8 mouse cellular contexts compared by ENCODE assay signal in genomic region chr8:69821971-69822385, GRCm38 (mm10). TPM values are rescaled to one million over a fixed set of nuclear protein-coding genes. Genes with fewer than 3 reads are reported as not detected.
DNase-seq lines count a peak whose midpoint lies in the region; ATAC-seq and TF ChIP-seq lines count a peak whose summit lies in the region.

No protein-coding gene starts in this region.

- H3K4me1 ChIP-seq in hindbrain, embryonic 14.5 days (replicated peaks; ENCODE audit: control insufficient read depth, insufficient read depth, low read length), result peaks cover 30% of the 10 kb centered on the region
- H3K4me1 ChIP-seq in liver, adult 2 months (ENCODE audit: control insufficient read depth, insufficient read depth, low read length), result peaks cover 6% of the 10 kb centered on the region; the same call in 1 of the 2 replicates
- peaks cover 26% of the 10 kb centered on the region for H3K4me1 ChIP-seq in neural tube, embryonic 14.5 days (ENCODE audit: control insufficient read depth, insufficient read depth, low read length)

- H3K4me2 ChIP-seq in hindbrain, embryonic 14.5 days (replicated peaks), result peak overlapping the region; percentile 70
- peak overlapping the region; percentile 79 for H3K4me2 ChIP-seq in neural tube, embryonic 14.5 days (ENCODE audit: low read depth, low read length)

- H3K9me3 ChIP-seq in hindbrain, embryonic 14.5 days (ENCODE audit: control insufficient read depth, low read length), result no peaks in the 10 kb centered on the region
- no peaks in the 10 kb centered on the region for H3K9me3 ChIP-seq in neural tube, embryonic 14.5 days (ENCODE audit: control insufficient read depth, low read length)

- no peak for TF ChIP-seq CTCF in liver, adult 2 months (IDR thresholded peaks at IDR 0.05; ENCODE audit: low read depth, low read length)

- peak overlapping the region; percentile 78 for H3K9ac ChIP-seq in hindbrain, embryonic 14.5 days
- peak overlapping the region; percentile 80 for H3K9ac ChIP-seq in liver, adult 2 months (ENCODE audit: low read depth, low read length)
- H3K9ac ChIP-seq in neural tube, embryonic 14.5 days (replicated peaks; ENCODE audit: low read depth, low read length), result peak overlapping the region; percentile 51

- no peak for TF ChIP-seq POLR2A in liver, adult 2 months (IDR thresholded peaks at IDR 0.05; ENCODE audit: extremely low read depth, insufficient read depth, low read length)

- peak; percentile 39 for ATAC-seq in hindbrain, embryonic 14.5 days (ENCODE audit: low FRiP score)
- ATAC-seq in neural tube, embryonic 14.5 days (ENCODE audit: low read depth), result peak; percentile 65

- H3K36me3 ChIP-seq in hindbrain, embryonic 14.5 days (replicated peaks; ENCODE audit: control insufficient read depth, insufficient read depth), result peaks cover 45% of the 10 kb centered on the region
- no peaks in the 10 kb centered on the region for H3K36me3 ChIP-seq in liver, adult 2 months (ENCODE audit: control insufficient read depth, insufficient read depth, low read length)
- peaks cover 15% of the 10 kb centered on the region for H3K36me3 ChIP-seq in neural tube, embryonic 14.5 days (ENCODE audit: control insufficient read depth, insufficient read depth, low read length)

- peak overlapping the region; percentile 74 for H3K27ac ChIP-seq in hindbrain, embryonic 14.5 days
- H3K27ac ChIP-seq in liver, adult 2 months (replicated peaks; ENCODE audit: insufficient read depth, low read depth, low read length), result no peak overlapping the region
- no peak overlapping the region for H3K27ac ChIP-seq in neural tube, embryonic 14.5 days (ENCODE audit: low read depth, low read length)

- H3K27me3 ChIP-seq in hindbrain, embryonic 14.5 days (ENCODE audit: control insufficient read depth, insufficient read depth, low read length), result no peaks in the 10 kb centered on the region
- H3K27me3 ChIP-seq in liver, adult 2 months (ENCODE audit: control insufficient read depth, insufficient read depth, low read length), result no peaks in the 10 kb centered on the region
- H3K27me3 ChIP-seq in neural tube, embryonic 14.5 days (ENCODE audit: control insufficient read depth, insufficient read depth, low read length), result no peaks in the 10 kb centered on the region

- WGBS in hindbrain, embryonic 14.5 days, result 1% methylated on average over 11 of the region's 22 CpGs
- 4% methylated on average over 17 of the region's 22 CpGs for WGBS in liver, adult 2 months
- 2% methylated on average over 16 of the region's 22 CpGs for WGBS in neural tube, embryonic 14.5 days

- H3K79me2 ChIP-seq in liver, adult 2 months (ENCODE audit: control insufficient read depth, insufficient read depth, low read length), result no peaks in the 10 kb centered on the region

- DNase-seq in adrenal gland, adult 2 months, result peak; percentile 70
- DNase-seq in adrenal gland, adult 8-10 months, result no peak
- DNase-seq in 3T3-L1 (ENCODE audit: low read depth, low spot score), result peak; percentile 64
- peak; percentile 80 for DNase-seq in embryo, embryonic 10.5 days (ENCODE audit: low spot score)
- peak; percentile 60 for DNase-seq in hindbrain, embryonic 14.5 days (ENCODE audit: low spot score)
- no peak for DNase-seq in liver, adult 2 months (ENCODE audit: extremely low read depth, low read depth, low spot score)
- DNase-seq in frontal cortex, postnatal 10 days (ENCODE audit: low spot score in 2 of 2), result no peak

- H3K4me3 ChIP-seq in hindbrain, embryonic 14.5 days (replicated peaks; ENCODE audit: low read length), result peak overlapping the region; percentile 58
- H3K4me3 ChIP-seq in liver, adult 2 months (ENCODE audit: insufficient read depth, low read depth, low read length), result peak overlapping the region; percentile 82
- peak overlapping the region; percentile 62 for H3K4me3 ChIP-seq in neural tube, embryonic 14.5 days (ENCODE audit: low read depth, low read length)

RNA-seq across cellular contexts. Expression of gene Lpar2, which starts 0.3 kb away (rescaled TPM):
- 1 to 10 TPM; 1.2 to 2.9 TPM for total RNA-seq in adrenal gland, adult 2 months (2021)
- polyA plus RNA-seq in adrenal gland, adult 2 months (2012; rRNA removed), result 2.0 and 2.5 TPM in 2 replicates
- total RNA-seq in adrenal gland, adult 8-10 months (2022), result 1 to 10 TPM; 2.4 to 4.8 (median 3.6) TPM
- polyA plus RNA-seq in hindbrain, embryonic 14.5 days (2014; fragmentation: Nextera tagmentation; extraction: Ambion mirVana), result 0.99 and 1.6 TPM in 2 replicates
- 0.18 and 0.40 TPM in 2 replicates for total RNA-seq in liver, adult 2 months (2014; rRNA removed)
- 0.21 and 0.77 TPM in 2 replicates for polyA plus RNA-seq in liver, adult 2 months (2012; rRNA removed)
- 0.84 and 1.3 TPM in 2 replicates for polyA plus RNA-seq in neural tube, embryonic 14.5 days (2014; fragmentation: Nextera tagmentation; extraction: Ambion mirVana)

RNA-seq across cellular contexts. Expression of gene Pbx4, which starts 10.3 kb away (rescaled TPM):
- total RNA-seq in adrenal gland, adult 2 months (2021), result under 1 TPM; 0.38 to 0.69 TPM
- polyA plus RNA-seq in adrenal gland, adult 2 months (2012; rRNA removed), result 5.5 and 5.8 TPM in 2 replicates
- 1 to 10 TPM; 1.7 to 3.7 (median 2.7) TPM for total RNA-seq in adrenal gland, adult 8-10 months (2022)
- 52.9 and 59.7 TPM in 2 replicates for polyA plus RNA-seq in hindbrain, embryonic 14.5 days (2014; fragmentation: Nextera tagmentation; extraction: Ambion mirVana)
- total RNA-seq in liver, adult 2 months (2014; rRNA removed), result 0.20 and 0.46 TPM in 2 replicates
- polyA plus RNA-seq in liver, adult 2 months (2012; rRNA removed), result 0.65 and 1.7 TPM in 2 replicates
- polyA plus RNA-seq in neural tube, embryonic 14.5 days (2014; fragmentation: Nextera tagmentation; extraction: Ambion mirVana), result 61.0 and 74.5 TPM in 2 replicates

RNA-seq across cellular contexts. Expression of gene Gmip, which starts 13.5 kb away (rescaled TPM):
- total RNA-seq in adrenal gland, adult 2 months (2021), result 10 to 100 TPM; 13.5 to 13.6 TPM
- polyA plus RNA-seq in adrenal gland, adult 2 months (2012; rRNA removed), result 30.3 and 36.6 TPM in 2 replicates
- 10 to 100 TPM; 14.3 to 23.7 (median 18.9) TPM for total RNA-seq in adrenal gland, adult 8-10 months (2022)
- 22.1 and 27.7 TPM in 2 replicates for polyA plus RNA-seq in hindbrain, embryonic 14.5 days (2014; fragmentation: Nextera tagmentation; extraction: Ambion mirVana)
- total RNA-seq in liver, adult 2 months (2014; rRNA removed), result 2.2 and 4.2 TPM in 2 replicates
- 6.5 and 12.6 TPM in 2 replicates for polyA plus RNA-seq in liver, adult 2 months (2012; rRNA removed)
- 27.5 and 31.3 TPM in 2 replicates for polyA plus RNA-seq in neural tube, embryonic 14.5 days (2014; fragmentation: Nextera tagmentation; extraction: Ambion mirVana)

RNA-seq across cellular contexts. Expression of gene Zfp866, which starts 31.0 kb away (rescaled TPM):
- total RNA-seq in adrenal gland, adult 2 months (2021), result 10 to 100 TPM; 19.5 to 21.4 TPM
- 3.4 and 3.5 TPM in 2 replicates for polyA plus RNA-seq in adrenal gland, adult 2 months (2012; rRNA removed)
- total RNA-seq in adrenal gland, adult 8-10 months (2022), result 10 to 100 TPM; 22.8 to 34.3 (median 28.7) TPM
- 40.3 and 40.5 TPM in 2 replicates for polyA plus RNA-seq in hindbrain, embryonic 14.5 days (2014; fragmentation: Nextera tagmentation; extraction: Ambion mirVana)
- total RNA-seq in liver, adult 2 months (2014; rRNA removed), result 13.1 and 13.2 TPM in 2 replicates
- polyA plus RNA-seq in liver, adult 2 months (2012; rRNA removed), result 3.3 and 4.6 TPM in 2 replicates
- polyA plus RNA-seq in neural tube, embryonic 14.5 days (2014; fragmentation: Nextera tagmentation; extraction: Ambion mirVana), result 47.1 and 47.7 TPM in 2 replicates

RNA-seq across cellular contexts. Expression of gene Atp13a1, which starts 31.0 kb away (rescaled TPM):
- 10 to 100 TPM; 40.8 to 43.4 TPM for total RNA-seq in adrenal gland, adult 2 months (2021)
- polyA plus RNA-seq in adrenal gland, adult 2 months (2012; rRNA removed), result 93.0 and 110 TPM in 2 replicates
- total RNA-seq in adrenal gland, adult 8-10 months (2022), result 10 to 100 TPM; 38.4 to 44.3 (median 40.4) TPM
- 47.8 and 48.3 TPM in 2 replicates for polyA plus RNA-seq in hindbrain, embryonic 14.5 days (2014; fragmentation: Nextera tagmentation; extraction: Ambion mirVana)
- 19.4 and 29.1 TPM in 2 replicates for total RNA-seq in liver, adult 2 months (2014; rRNA removed)
- polyA plus RNA-seq in liver, adult 2 months (2012; rRNA removed), result 42.6 and 60.1 TPM in 2 replicates
- 48.0 and 51.1 TPM in 2 replicates for polyA plus RNA-seq in neural tube, embryonic 14.5 days (2014; fragmentation: Nextera tagmentation; extraction: Ambion mirVana)

Comparison
In these comparisons a context has a peak if more than half of its experiments do, and no peak if none do; other contexts are left out.
1. DNase-seq: peak in adrenal gland, adult 2 months (single experiment), 3T3-L1 (single experiment), embryo, embryonic 10.5 days (single experiment) and hindbrain, embryonic 14.5 days (single experiment); none in adrenal gland, adult 8-10 months (single experiment), liver, adult 2 months (single experiment) and frontal cortex, postnatal 10 days (0 of 2).
2. Peak in every context shown above with its lines, with median percentiles within 50 percentile points of each other: H3K4me3 ChIP-seq and H3K9ac ChIP-seq.